Mouse (Mus musculus) stomach, postnatal 0 days (tissue): ENCODE results near the gene Mecp2.
"Not testable (repeated sequence)": the region's sequence is repeated elsewhere in the genome, so short reads cannot be mapped to it uniquely, and the experiment has no call there.

Experiments
- CTCF ChIP-seq: IDR thresholded peaks from 2 replicates; pipeline ENCODE4 v1.5.1; 2016; ENCODE audit warnings: antibody characterized with exemption, low read depth, mild to moderate bottlenecking, moderate library complexity
- EP300 ChIP-seq: optimal IDR thresholded peaks from 2 replicates; pipeline ENCODE3; 2016; ENCODE audit warnings: antibody characterized with exemption

- TF ChIP-seq CTCF, EP300: not testable (repeated sequence)
These were observed at the start of gene Mecp2 for GRCm38 (mm10) chrX:74135263-74135662.
